Mouse (Mus musculus): ENCODE measurements around the gene Rnaset2b.
"Not testable (repeated sequence)": the region's sequence is repeated elsewhere in the genome, so short reads cannot be mapped to it uniquely, and the experiment has no call there.

DNA sequence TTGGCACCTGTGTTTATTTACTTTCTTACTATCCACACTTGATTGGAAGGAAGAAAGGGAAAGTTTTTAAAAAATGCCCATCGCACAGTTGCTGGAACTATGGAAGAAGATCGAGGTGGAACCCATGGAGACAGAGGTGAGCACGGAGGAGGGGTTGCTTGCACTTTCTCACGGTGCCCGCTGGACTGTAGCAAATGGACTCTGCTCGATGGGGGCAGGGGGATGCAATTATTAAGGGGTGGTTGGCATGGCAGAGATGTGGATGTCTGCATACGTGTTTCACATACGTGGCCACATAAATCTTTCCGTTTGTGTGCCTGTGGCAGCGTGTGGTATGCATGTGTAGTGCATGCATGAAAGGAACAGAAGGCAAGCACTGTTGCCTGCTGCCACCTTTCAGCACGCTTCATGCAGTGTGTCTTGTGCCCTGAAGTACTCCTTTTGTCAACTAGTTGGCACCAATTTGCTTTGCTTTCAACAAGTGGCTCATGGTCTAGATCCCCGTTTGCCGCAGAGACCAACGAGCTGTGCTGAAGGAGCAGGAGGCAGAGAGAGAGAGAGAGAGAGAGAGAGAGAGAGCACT lies 55.4 kb downstream of the Rnaset2b start:
- not testable (repeated sequence) for TF ChIP-seq EP300 (optimal IDR thresholded peaks at IDR 0.05); CTCF (IDR thresholded peaks at IDR 0.05; ENCODE audit: low read depth)

Data from stomach, postnatal 0 days (tissue).